Mouse (Mus musculus) forebrain, embryonic 12.5 days (tissue): ENCODE results near the gene Tmem40. TPM values are rescaled to one million over a fixed set of nuclear protein-coding genes. Genes with fewer than 3 reads are reported as not detected.

Source experiments
- ATAC-seq: fragments of 200-750 bp; cut with Nextera tagmentation; 2 replicates; pipeline ENCODE4 v1.8.0; 2017; ENCODE audit warnings: moderate TSS enrichment; ENCODE audit not compliant: low FRiP score
- H3K27ac ChIP-seq: fragments of 300-500 bp; sonication (generic); 2 replicates; pipeline ENCODE4 v1.5.1; 2016; ENCODE audit warnings: mild to moderate bottlenecking
- H3K27me3 ChIP-seq: fragments of 300-500 bp; sonication (generic); 2 replicates; pipeline ENCODE4 v1.6.1; 2016; ENCODE audit warnings: mild to moderate bottlenecking
- H3K36me3 ChIP-seq: fragments of 300-500 bp; sonication (generic); replicated peaks from 2 replicates; pipeline ENCODE4 v1.6.1; 2016; ENCODE audit warnings: mild to moderate bottlenecking
- H3K4me1 ChIP-seq: fragments of 300-500 bp; sonication (generic); 2 replicates; pipeline ENCODE4 v1.6.1; 2016
- H3K4me2 ChIP-seq: fragments of 300-500 bp; sonication (generic); 2 replicates; pipeline ENCODE4 v1.6.1; 2016; ENCODE audit warnings: mild to moderate bottlenecking, moderate library complexity
- H3K4me3 ChIP-seq: fragments of 300-500 bp; sonication (generic); replicated peaks from 2 replicates; pipeline ENCODE4 v1.5.1; 2016; ENCODE audit warnings: mild to moderate bottlenecking
- H3K9ac ChIP-seq: fragments of 300-500 bp; sonication (generic); 2 replicates; pipeline ENCODE4 v1.6.1; 2016; ENCODE audit warnings: mild to moderate bottlenecking
- H3K9me3 ChIP-seq: fragments of 300-500 bp; sonication (generic); 2 replicates; pipeline ENCODE4 v1.6.1; 2016
- WGBS: fragments of 180-500 bp; shearing (Covaris S2); methylation state at CpG from one replicate; pipeline ENCODE4 v1.1.7; 2016; 5-methylcytosine and 5-hydroxymethylcytosine counted together
- polyA plus RNA-seq: library from polyadenylated mRNA; unstranded; fragments of >200 nt; fragmentation: Nextera tagmentation; extraction: Ambion mirVana; gene quantifications from 2 replicates; pipeline ENCODE4 v1.2.1, GENCODE M21; 2016

Gene Tmem40
- polyA plus RNA-seq, 1 experiment from 2014 or later = 0.87 TPM

DNA sequence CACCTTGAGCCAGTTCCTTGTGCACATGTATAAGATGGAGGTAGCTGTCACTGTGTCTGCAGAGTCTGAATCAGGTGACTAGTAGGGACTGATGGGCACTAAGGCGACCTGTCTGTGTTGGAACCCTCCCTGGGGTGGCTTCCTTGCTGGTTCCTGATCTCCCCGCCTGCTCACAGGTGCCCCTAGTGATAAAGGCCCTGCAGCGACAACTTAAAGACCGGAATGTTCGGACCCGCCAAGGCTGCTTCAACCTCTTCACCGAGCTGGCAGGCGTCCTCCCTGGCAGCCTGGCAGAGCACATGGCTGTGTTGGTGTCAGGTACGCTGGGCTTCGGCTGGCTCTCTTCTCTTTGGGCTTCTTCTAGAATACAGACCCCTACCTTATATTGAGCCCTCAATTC lies 28.8 kb upstream of the Tmem40 start:
- no peak overlapping the region for H3K9ac ChIP-seq
- H3K4me1 ChIP-seq = no peaks in the 10 kb centered on the region
- WGBS = 83% methylated on average over 10 of the region's 10 CpGs
- peaks cover 98% of the 10 kb centered on the region for H3K36me3 ChIP-seq
- H3K27me3 ChIP-seq = no peaks in the 10 kb centered on the region
- no peaks in the 10 kb centered on the region for H3K9me3 ChIP-seq
- H3K4me3 ChIP-seq = no peak overlapping the region
- H3K27ac ChIP-seq = no peak overlapping the region
- H3K4me2 ChIP-seq = no peak overlapping the region
- ATAC-seq = no peak

DNA sequence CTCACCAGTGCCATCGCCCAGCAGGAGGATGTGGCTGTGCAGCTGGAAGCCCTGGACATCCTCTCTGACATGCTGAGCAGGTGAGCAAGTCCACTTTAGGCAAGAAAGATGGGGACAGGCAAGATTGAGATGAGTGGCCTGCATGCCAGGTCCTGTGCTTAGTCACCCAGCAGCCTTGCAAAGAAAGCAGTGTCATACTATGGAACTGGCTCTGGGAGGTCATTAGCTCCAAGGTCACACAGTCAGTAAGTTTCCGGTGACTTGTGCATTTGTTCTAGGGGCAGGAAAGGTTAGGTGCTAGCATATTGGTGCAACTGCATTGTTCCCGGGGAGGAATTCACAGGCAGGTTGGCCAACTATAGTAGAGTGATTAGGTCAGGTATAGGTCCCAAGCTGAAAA lies 20.6 kb upstream of the Tmem40 start:
- H3K27me3 ChIP-seq = no peaks in the 10 kb centered on the region
- peaks cover 89% of the 10 kb centered on the region for H3K36me3 ChIP-seq
- H3K4me3 ChIP-seq = no peak overlapping the region
- H3K9me3 ChIP-seq = no peaks in the 10 kb centered on the region
- ATAC-seq = no peak
- WGBS = 93% methylated on average over 3 of the region's 3 CpGs
- no peak overlapping the region for H3K27ac ChIP-seq
- H3K9ac ChIP-seq = no peak overlapping the region
- H3K4me2 ChIP-seq = no peak overlapping the region
- H3K4me1 ChIP-seq = no peaks in the 10 kb centered on the region

DNA sequence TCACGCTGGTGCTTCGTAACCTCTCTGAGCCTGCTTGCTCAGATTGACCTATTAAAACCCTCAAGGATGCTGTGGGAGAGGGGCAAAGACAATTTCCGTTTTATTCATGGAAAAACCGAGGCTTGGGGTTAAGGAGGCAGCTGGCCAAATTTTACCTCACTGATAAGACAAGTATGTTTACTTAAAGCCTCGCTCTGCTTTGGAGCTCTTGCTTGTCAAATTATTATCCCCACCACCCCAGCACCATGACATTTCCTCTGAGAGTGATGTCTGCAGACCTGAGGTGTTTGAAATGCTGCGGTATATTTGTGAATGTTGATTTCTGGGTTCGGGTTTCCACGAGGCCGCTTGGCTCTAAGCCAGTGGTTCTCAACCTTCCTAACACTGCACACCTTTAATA lies 14.2 kb upstream of the Tmem40 start:
- Histone ChIP-seq H3K4me1 (peaks cover 23% of the 10 kb centered on the region), H3K9ac (no peak overlapping the region), H3K4me2 (peak overlapping the region; percentile 78), H3K27ac (no peak overlapping the region), H3K36me3 (peaks cover 25% of the 10 kb centered on the region), H3K9me3 (no peaks in the 10 kb centered on the region), H3K27me3 (no peaks in the 10 kb centered on the region), H3K4me3 (peak overlapping the region; percentile 68)
- no peak for ATAC-seq
- 80% methylated on average over 9 of the region's 9 CpGs for WGBS

DNA sequence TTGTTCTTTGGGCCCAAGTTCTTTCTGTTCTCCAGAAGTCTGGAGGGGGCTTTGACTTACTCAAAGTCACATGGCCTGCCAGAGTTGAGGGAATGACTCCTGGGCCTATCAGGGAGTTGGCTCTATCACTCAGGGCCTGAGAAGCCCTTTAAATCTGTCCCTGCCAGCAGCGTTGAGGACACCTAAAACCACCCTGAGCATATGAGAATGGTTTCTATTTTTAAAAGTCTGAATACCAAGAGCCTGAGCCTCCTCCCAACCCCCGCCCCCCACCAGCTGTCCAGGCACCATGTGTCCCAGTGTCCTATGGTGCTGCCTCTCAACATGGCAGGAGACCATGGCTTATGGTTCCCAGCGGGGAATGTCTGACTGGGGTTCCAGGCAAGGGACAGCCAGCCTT lies 13.6 kb upstream of the Tmem40 start:
- Histone ChIP-seq H3K4me2 (peak overlapping the region; percentile 78), H3K27me3 (no peaks in the 10 kb centered on the region), H3K9me3 (no peaks in the 10 kb centered on the region), H3K27ac (peak overlapping the region; percentile 80; the same call in 1 of the 2 replicates), H3K4me1 (peaks cover 23% of the 10 kb centered on the region), H3K36me3 (peaks cover 20% of the 10 kb centered on the region), H3K4me3 (peak overlapping the region; percentile 68), H3K9ac (peak overlapping the region; percentile 85)
- no peak for ATAC-seq
- 58% methylated on average over 3 of the region's 3 CpGs for WGBS

DNA sequence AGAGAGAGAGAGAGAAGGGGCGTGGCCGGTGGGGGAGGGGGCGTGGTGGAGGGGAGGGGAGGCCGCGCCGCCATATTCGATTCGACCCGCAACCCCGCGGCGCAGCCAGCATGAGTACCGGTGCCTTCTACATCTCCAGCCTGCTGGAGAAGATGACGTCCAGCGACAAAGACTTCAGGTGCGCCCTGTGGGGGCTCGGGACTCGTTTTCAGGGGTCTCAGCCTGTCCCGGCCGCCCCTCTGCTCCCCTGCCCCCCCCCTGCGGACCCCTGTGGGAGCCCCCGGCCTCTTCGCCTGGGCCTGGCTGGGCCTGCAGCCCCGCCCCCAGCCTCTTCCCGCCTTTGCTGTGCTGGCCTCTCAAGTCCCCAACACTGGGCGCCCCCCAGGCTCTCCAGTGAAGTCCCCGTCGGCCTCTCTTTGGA lies 12.3 kb upstream of the Tmem40 start, which contains the start of gene Cand2:
TSS of gene Cand2 (plus strand) at position 38 of the 421 bp plus-strand sequence.
- H3K9me3 ChIP-seq = no peaks in the 10 kb centered on the region
- H3K36me3 ChIP-seq = peaks cover 9% of the 10 kb centered on the region
- peak; percentile 90 for ATAC-seq
- peak within 1 kb of the TSS; percentile 85 for H3K9ac ChIP-seq
- H3K4me1 ChIP-seq = peaks cover 23% of the 10 kb centered on the region
- H3K4me2 ChIP-seq = peak within 1 kb of the TSS; percentile 78
- 0% methylated on average over 11 of the region's 28 CpGs for WGBS
- H3K4me3 ChIP-seq = peak within 1 kb of the TSS; percentile 68
- H3K27me3 ChIP-seq = no peaks in the 10 kb centered on the region
- H3K27ac ChIP-seq = peak within 1 kb of the TSS; percentile 80

DNA sequence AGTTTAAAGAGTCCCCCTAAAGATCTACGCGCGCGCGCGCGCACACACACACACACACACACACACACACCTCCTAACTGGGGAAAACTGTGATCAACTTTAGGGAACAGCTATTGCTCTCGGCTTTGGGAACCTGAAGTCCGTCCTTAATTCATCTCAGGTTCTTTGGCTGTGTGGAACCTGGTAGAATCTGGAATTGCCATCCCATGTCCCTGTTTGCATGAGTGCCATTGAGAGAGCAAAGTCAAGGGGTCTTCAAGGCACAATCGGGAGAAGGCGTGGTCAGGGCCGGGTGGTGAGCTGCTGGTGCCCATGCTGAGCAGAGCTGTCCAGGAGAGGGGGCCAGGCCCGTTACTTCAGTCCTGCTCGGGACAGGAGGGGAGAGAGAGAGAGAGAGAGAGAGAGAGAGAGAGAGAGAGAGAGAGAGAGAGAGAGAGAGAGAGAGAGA lies 11.8 kb upstream of the Tmem40 start:
- Histone ChIP-seq H3K4me3 (peak overlapping the region; percentile 68), H3K9ac (peak overlapping the region; percentile 47), H3K27ac (peak overlapping the region; percentile 74), H3K4me1 (peaks cover 23% of the 10 kb centered on the region), H3K9me3 (no peaks in the 10 kb centered on the region), H3K36me3 (peaks cover 8% of the 10 kb centered on the region), H3K4me2 (peak overlapping the region; percentile 78), H3K27me3 (no peaks in the 10 kb centered on the region)
- peak; percentile 90 for ATAC-seq
- WGBS = 1% methylated on average over 14 of the region's 14 CpGs

DNA sequence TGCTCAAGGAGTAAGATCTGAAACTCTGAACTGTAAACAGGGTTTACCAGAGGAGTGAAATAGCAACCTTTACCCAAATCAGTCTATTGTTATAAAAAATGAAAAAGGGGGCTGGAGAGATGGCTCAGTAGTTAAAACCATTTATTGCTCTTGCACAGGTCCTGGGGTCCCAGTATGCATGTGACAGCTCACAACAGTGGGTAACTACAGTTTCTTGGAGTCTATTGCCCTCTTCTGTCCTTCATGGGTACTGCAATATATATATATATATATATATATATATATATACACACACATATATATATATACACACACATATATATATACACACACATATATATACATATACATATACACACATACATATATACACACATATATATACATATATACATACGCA lies 10.4 kb upstream of the Tmem40 start:
- 69% methylated on average over 1 of the region's 1 CpGs for WGBS
- Histone ChIP-seq H3K4me1 (peaks cover 23% of the 10 kb centered on the region), H3K9me3 (no peaks in the 10 kb centered on the region), H3K27ac (no peak overlapping the region), H3K36me3 (no peaks in the 10 kb centered on the region), H3K9ac (no peak overlapping the region), H3K4me2 (no peak overlapping the region), H3K4me3 (no peak overlapping the region), H3K27me3 (no peaks in the 10 kb centered on the region)
- no peak for ATAC-seq

DNA sequence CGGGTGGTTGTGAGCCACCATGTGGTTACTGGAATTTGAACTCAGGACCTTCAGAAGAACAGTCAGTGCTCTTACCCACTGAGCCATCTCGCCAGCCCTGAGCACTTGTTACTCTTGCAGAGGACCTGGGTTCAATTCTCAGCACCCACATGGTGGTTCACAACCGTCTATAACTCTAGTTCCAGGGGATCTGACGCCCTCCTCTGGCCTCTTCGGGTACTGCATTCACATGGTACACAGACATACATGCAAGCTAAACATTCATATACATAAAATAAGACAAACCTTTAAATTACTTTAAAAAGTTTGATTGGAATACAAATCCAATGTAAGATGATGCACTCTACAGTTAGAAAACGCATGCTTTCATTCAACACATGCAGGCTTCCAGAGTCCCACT lies 10.0 kb upstream of the Tmem40 start:
- H3K4me3 ChIP-seq = no peak overlapping the region
- H3K9ac ChIP-seq = no peak overlapping the region
- no peak overlapping the region for H3K27ac ChIP-seq
- H3K36me3 ChIP-seq = no peaks in the 10 kb centered on the region
- H3K27me3 ChIP-seq = no peaks in the 10 kb centered on the region
- peaks cover 23% of the 10 kb centered on the region for H3K4me1 ChIP-seq
- 82% methylated on average over 6 of the region's 6 CpGs for WGBS
- no peak overlapping the region for H3K4me2 ChIP-seq
- H3K9me3 ChIP-seq = no peaks in the 10 kb centered on the region
- no peak for ATAC-seq

DNA sequence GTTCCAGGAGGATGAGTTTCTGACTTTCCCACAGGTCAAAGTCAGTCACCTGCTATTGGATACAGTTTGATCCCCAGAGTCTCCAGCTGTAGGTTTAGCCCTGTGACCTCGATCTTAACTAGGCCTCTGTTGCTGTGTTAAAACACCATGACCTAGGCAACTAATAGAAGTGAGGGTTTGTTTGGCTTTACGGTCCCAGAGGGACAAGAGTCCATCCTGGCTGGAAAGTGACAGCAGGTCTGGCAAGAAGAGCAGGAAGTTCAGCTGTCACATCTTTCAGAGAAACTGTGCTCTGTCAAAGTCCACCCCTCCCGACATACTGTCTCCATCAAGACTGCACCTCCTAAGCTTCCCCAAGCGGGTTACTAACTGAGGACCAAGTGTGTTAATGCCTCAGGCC lies 8.6 kb upstream of the Tmem40 start:
- H3K9me3 ChIP-seq = 0 out of 2 replicates have a peak, but pooled peaks cover 3% of the 10 kb centered on the region
- no peak for ATAC-seq
- peaks cover 11% of the 10 kb centered on the region for H3K4me1 ChIP-seq
- H3K36me3 ChIP-seq = no peaks in the 10 kb centered on the region
- H3K27me3 ChIP-seq = no peaks in the 10 kb centered on the region
- no peak overlapping the region for H3K4me2 ChIP-seq
- H3K4me3 ChIP-seq = no peak overlapping the region
- H3K9ac ChIP-seq = no peak overlapping the region
- no peak overlapping the region for H3K27ac ChIP-seq
- 79% methylated on average over 4 of the region's 4 CpGs for WGBS

DNA sequence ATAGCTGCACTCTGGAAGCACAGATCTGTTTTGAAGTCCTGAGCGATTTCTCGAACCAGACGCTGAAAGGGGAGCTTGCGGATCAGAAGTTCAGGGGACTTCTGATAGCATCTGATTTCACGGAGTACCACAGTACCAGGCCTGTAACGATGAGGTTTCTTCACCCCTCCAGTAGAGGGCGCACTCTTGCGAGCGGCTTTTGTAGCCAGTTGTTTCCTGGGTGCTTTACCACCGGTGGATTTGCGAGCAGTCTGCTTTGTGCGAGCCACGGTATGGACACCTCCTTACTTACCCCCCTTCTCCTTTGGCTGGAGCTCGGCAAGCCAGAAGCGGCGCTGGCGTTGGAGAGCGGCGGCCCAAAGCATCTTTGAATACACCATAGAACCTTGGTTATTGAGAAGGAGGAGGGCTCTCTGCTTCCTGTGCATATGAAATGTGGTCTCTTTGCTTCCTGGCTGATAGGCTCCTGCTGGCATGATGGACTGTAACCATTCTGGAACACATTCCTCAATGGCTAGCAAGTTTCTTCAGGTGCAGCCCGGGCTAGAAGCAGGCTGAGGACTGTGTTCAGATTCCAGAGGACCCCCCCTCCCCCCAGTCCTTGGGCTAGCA lies 8.0 kb upstream of the Tmem40 start:
- H3K4me3 ChIP-seq = no peak overlapping the region
- WGBS = 84% methylated on average over 20 of the region's 20 CpGs
- H3K27ac ChIP-seq = no peak overlapping the region
- no peak overlapping the region for H3K4me2 ChIP-seq
- H3K4me1 ChIP-seq = peaks cover 4% of the 10 kb centered on the region
- no peaks in the 10 kb centered on the region for H3K36me3 ChIP-seq
- ATAC-seq = no peak
- no peaks in the 10 kb centered on the region for H3K27me3 ChIP-seq
- H3K9me3 ChIP-seq = 0 out of 2 replicates have a peak, but pooled peaks cover 3% of the 10 kb centered on the region
- no peak overlapping the region for H3K9ac ChIP-seq

DNA sequence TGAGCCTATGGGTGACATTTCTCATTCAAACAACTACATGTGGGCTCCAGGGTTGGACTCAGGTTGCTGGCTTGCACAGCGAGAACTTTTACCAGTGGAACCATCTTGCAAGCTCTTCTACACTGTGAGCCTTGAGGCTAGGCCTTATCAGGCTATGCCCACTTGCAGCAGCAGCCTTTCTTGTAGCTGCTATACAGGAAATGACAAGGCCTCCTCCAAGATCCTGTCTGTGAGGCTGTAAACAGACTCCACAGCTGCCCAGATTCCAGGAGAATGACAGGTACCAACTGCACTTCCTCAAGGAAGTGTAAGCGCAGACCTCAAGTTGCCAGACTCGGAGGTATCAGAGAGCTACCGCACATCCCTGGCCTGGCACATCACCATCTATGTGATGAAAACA lies 6.0 kb upstream of the Tmem40 start:
- H3K27me3 ChIP-seq = no peaks in the 10 kb centered on the region
- no peaks in the 10 kb centered on the region for H3K36me3 ChIP-seq
- ATAC-seq = no peak
- no peak overlapping the region for H3K4me3 ChIP-seq
- 89% methylated on average over 4 of the region's 4 CpGs for WGBS
- H3K4me2 ChIP-seq = no peak overlapping the region
- 0 out of 2 replicates have a peak, but pooled peaks cover 3% of the 10 kb centered on the region for H3K9me3 ChIP-seq
- no peak overlapping the region for H3K9ac ChIP-seq
- peaks cover 9% of the 10 kb centered on the region for H3K4me1 ChIP-seq
- no peak overlapping the region for H3K27ac ChIP-seq

DNA sequence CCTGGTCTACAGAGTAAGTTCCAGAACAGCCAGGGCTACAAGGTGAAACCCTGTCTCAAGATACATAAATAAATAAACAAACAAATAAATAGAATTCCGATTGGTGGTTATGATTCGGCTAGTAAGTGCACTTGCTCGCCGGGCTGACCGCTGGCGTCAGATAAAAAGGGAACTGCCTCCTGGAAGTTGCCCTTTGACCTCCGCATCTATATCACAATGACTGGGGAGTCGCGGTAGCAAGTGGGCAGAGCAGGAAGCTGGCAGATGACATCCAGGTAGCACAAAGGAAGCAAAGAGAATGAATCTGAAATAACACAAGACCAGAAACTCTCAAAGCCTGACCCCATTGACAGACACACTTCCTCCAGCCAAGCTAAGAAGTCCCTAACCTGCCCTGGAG lies 5.1 kb upstream of the Tmem40 start:
- peaks cover 15% of the 10 kb centered on the region for H3K4me1 ChIP-seq
- H3K36me3 ChIP-seq = no peaks in the 10 kb centered on the region
- H3K4me2 ChIP-seq = no peak overlapping the region
- WGBS = 45% methylated on average over 9 of the region's 9 CpGs
- no peak overlapping the region for H3K27ac ChIP-seq
- H3K4me3 ChIP-seq = no peak overlapping the region
- H3K9ac ChIP-seq = no peak overlapping the region
- H3K27me3 ChIP-seq = no peaks in the 10 kb centered on the region
- no peak for ATAC-seq
- 0 out of 2 replicates have a peak, but pooled peaks cover 3% of the 10 kb centered on the region for H3K9me3 ChIP-seq

DNA sequence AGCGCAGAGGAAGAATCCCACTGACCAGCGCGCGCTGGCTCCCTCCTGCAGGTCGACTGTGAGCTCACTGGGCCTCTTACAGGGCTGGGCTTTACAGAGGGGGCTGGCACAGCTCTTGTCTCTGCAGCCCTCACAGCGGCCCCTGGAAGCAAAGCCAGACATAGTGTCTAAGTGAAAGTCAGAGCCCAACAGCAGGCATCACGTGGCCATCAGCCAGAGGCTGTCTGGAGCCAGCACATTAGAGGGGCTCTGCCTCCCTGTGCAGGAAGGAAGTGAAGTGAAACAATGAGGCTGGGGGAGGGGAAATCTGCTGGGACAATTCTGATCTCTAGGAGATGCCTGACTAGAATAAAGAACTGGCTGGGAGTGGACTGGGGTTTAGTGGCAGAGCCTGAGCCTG lies 2.0 kb upstream of the Tmem40 start:
- ATAC-seq = peak; percentile 83
- Histone ChIP-seq H3K4me1 (peaks cover 29% of the 10 kb centered on the region), H3K9ac (no peak overlapping the region)

More for the DNA sequence above, 2.0 kb upstream of the Tmem40 start:
- peak overlapping the region; percentile 75 for H3K27ac ChIP-seq
- H3K9me3 ChIP-seq = 0 out of 2 replicates have a peak, but pooled peaks cover 3% of the 10 kb centered on the region
- peak overlapping the region; percentile 15; the same call in 1 of the 2 replicates for H3K4me2 ChIP-seq
- WGBS = 4% methylated on average over 7 of the region's 7 CpGs
- no peaks in the 10 kb centered on the region for H3K27me3 ChIP-seq
- H3K36me3 ChIP-seq = no peaks in the 10 kb centered on the region
- no peak overlapping the region for H3K4me3 ChIP-seq
